Mouse (Mus musculus) C2C12 (cell line): ENCODE data around the gene BC004004. TPM values are rescaled to one million over a fixed set of nuclear protein-coding genes. Genes with fewer than 3 reads are reported as not detected.
"Not testable (repeated sequence)": the region's sequence is repeated elsewhere in the genome, so short reads cannot be mapped to it uniquely, and the experiment has no call there.

ENCODE experiments used
- H3K27me3 ChIP-seq: one replicate; pipeline ENCODE4 v1.6.1; 2011; ENCODE audit not compliant: control insufficient read depth, insufficient read depth, insufficient read length
- H3K36me3 ChIP-seq: one replicate; pipeline ENCODE4 v1.6.1; 2011; ENCODE audit not compliant: control insufficient read depth, insufficient read depth
- H3K4me3 ChIP-seq: one replicate; pipeline ENCODE4 v1.5.1; 2011; ENCODE audit warnings: mild to moderate bottlenecking, control low read depth; ENCODE audit not compliant: poor library complexity, insufficient read depth, severe bottlenecking
- H3K79me2 ChIP-seq: one replicate; pipeline ENCODE4 v1.6.1; 2011; ENCODE audit not compliant: control insufficient read depth, insufficient read depth
- H3K79me3 ChIP-seq: one replicate; pipeline ENCODE4 v1.6.1; 2011; ENCODE audit warnings: low read depth, control low read depth
- H3ac ChIP-seq: one replicate; pipeline ENCODE3; 2011; ENCODE audit warnings: low read depth; ENCODE audit not compliant: control insufficient read depth, insufficient read length
- CEBPB ChIP-seq: IDR thresholded peaks from one replicate; pipeline ENCODE4 v1.6.1; 2011; ENCODE audit warnings: low read depth, mild to moderate bottlenecking, control low read depth, moderate library complexity
- CTCF ChIP-seq: IDR thresholded peaks from one replicate; pipeline ENCODE4 v1.5.1; 2011; ENCODE audit not compliant: control insufficient read depth, insufficient read depth, insufficient read length
- FOSL1 ChIP-seq: IDR thresholded peaks from one replicate; pipeline ENCODE4 v1.8.0; 2011; ENCODE audit warnings: mild to moderate bottlenecking, low read length; ENCODE audit not compliant: poor library complexity, insufficient read depth, severe bottlenecking
- MAX ChIP-seq: IDR thresholded peaks from one replicate; pipeline ENCODE4 v1.6.1; 2011; ENCODE audit warnings: mild to moderate bottlenecking, control low read depth
- MYOD1 ChIP-seq: IDR thresholded peaks from one replicate; pipeline ENCODE4 v1.6.1; 2011; ENCODE audit warnings: low read depth; ENCODE audit not compliant: control insufficient read depth, insufficient read length
- MYOG ChIP-seq: IDR thresholded peaks from one replicate; pipeline ENCODE4 v1.6.1; 2011; ENCODE audit not compliant: control insufficient read depth, insufficient read length; ENCODE audit errors: extremely low read depth
- USF1 ChIP-seq: IDR thresholded peaks from one replicate; pipeline ENCODE4 v1.6.1; 2011; ENCODE audit warnings: low read depth, mild to moderate bottlenecking, control low read depth, moderate library complexity
- polyA plus RNA-seq: library from polyadenylated mRNA; unstranded; fragments of >200 nt; fragmentation: generic; extraction: Trizol; gene quantifications from one replicate; pipeline ENCODE4 v1.2.1, GENCODE M21; 2012; ENCODE audit warnings: missing spikeins

BC004004 gene
- polyA plus RNA-seq, 1 experiment = 59.4 TPM

DNA sequence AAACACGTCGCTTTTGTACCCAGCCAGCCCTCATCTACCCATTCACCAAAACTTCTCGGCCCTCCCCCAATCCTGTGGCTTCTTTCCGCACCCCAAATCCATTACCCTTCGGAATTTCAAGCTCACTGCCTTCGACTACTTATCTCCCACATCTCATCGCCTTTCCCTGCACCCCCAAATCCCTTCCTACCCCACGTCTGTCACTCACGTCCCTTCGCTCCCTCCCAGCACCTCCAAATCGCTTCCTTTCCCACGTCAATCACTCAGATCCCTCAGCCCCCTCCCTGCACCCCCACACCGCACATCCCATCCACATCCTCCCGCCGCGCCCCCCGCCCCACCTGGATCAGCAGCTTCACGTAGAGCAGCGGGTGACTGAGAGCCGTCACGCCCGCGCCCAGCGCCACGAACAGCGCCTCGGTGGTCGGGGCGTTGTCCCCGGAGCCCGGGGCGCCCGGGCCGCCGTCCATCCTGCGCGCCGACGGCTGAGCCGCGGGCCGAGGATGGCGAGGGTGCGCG is 78.6 kb downstream of the BC004004 start:
- Histone ChIP-seq H3ac (peak overlapping the region; percentile 75), H3K36me3 (peaks cover 31% of the 10 kb centered on the region), H3K79me3 (peaks cover 33% of the 10 kb centered on the region), H3K79me2 (peaks cover 52% of the 10 kb centered on the region), H3K4me3 (peak overlapping the region; percentile 81), H3K27me3 (no peaks in the 10 kb centered on the region)
- TF ChIP-seq CTCF = no peak
- no peak for TF ChIP-seq FOSL1
- no peak for TF ChIP-seq USF1
- TF ChIP-seq MAX = no peak
- no peak for TF ChIP-seq MYOD1

DNA sequence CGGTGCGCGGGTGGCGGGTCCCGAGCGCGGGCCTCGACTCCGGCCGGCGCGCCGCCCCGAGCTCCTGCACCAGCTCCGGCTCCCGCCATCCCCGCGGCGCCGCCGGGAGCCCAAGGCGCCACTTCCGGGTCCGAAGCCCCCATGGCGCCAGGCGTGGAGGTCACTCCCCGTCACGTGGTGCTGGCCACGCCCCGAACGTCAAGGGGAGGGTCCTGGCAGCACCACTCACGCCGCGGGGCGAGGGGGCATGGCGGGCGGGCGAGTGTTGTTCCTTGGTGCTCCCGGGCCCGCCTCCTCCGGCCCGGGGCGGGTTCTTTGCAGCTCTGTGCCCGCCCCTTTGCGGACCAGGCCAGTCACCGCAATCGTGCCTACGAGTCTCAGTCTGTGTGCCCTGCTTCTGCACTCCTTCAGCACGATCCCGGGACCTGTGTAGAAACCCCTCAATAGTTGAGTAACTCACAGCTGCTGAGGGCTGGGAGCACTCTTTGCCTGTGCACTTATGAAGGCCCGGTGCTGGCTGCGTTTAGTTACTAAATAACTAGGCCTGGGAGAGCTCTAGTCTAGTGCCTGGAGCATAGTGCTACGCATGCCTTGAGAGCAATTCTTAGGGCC is 79.2 kb downstream of the BC004004 start, which contains the start of gene Mtch1:
Gene Mtch1, minus strand, starts transcription at position 290 of the 612 bp plus-strand sequence.
- Histone ChIP-seq H3K27me3 (no peaks in the 10 kb centered on the region), H3K79me2 (peaks cover 47% of the 10 kb centered on the region), H3K79me3 (peaks cover 33% of the 10 kb centered on the region), H3ac (peak within 1 kb of the TSS; percentile 75), H3K4me3 (peak within 1 kb of the TSS; percentile 81), H3K36me3 (peaks cover 25% of the 10 kb centered on the region)
- peak; percentile 95 for TF ChIP-seq USF1
- no peak for TF ChIP-seq CEBPB
- peak; percentile 74 for TF ChIP-seq MAX

DNA sequence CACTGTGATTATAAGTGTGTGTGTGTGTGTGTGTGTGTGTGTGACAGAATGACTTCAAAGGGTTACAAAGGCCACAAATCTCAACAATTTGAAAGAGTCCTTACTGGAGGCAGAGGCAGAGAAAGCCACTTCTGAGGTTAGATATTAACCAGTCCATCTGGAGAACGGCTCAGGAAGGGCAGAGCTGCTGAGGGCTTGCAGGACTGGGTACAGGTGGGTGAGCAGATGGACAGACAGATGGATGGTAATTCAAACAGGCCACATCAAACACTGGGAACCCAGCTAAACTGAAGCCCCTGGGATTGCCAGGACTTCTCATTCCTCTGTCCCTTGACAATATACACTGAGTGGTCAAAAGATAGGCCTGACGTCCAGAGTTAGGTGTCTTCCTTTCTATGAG is 80.4 kb downstream of the BC004004 start:
- no peak overlapping the region for H3ac ChIP-seq
- no peak overlapping the region for H3K4me3 ChIP-seq
- H3K79me3 ChIP-seq = peaks cover 29% of the 10 kb centered on the region
- peaks cover 35% of the 10 kb centered on the region for H3K79me2 ChIP-seq
- H3K27me3 ChIP-seq = no peaks in the 10 kb centered on the region
- H3K36me3 ChIP-seq = peaks cover 13% of the 10 kb centered on the region
- TF ChIP-seq MYOD1 (no peak), CEBPB (no peak), MYOG (no peak), USF1 (no peak), CTCF (no peak), MAX (no peak), FOSL1 (no peak)

DNA sequence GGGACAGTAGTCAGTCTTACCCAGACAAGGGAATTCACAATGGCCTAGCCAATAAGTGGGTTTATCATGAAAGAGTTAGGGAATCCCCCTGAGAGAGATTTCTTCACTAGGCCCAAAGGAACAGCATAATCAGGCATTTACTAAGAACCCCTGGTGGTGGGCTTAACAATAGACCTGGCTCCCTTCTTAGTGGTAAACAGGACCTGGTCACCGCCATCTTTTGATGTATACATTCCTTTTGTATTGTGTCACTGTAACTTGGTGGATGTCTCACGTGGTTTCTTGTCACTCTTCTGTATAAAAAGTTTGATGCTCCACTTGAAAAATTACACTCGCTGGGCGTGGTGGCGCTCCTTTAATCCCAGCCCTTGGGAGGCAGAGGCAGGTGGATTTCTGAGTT is 82.5 kb downstream of the BC004004 start:
- peaks cover 15% of the 10 kb centered on the region for H3K79me2 ChIP-seq
- peaks cover 12% of the 10 kb centered on the region for H3K79me3 ChIP-seq
- H3ac ChIP-seq, H3K4me3 ChIP-seq, H3K27me3 ChIP-seq, H3K36me3 ChIP-seq: not testable (repeated sequence)

DNA sequence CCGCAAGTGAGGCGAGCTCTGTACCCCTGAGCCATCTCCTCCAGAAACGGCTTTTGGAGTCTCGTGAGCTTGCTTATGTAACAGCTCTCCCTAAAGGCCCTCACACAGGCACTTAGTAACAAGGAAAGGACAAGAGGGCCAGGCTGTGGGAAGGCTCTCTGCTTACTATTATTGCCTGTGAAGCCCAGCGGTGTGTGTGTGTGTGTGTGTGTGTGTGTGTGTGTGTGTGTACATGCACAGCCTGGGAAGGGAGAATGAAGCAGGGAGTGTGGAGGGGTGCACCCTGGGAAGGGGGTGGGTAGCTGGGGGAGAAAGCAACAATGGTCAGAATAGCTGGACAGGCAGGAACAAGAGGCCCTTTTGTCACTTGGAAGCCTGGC is 86.9 kb downstream of the BC004004 start:
- Histone ChIP-seq H3K4me3 (no peak overlapping the region), H3ac (no peak overlapping the region)
- TF ChIP-seq MYOG (no peak), USF1 (no peak)

DNA sequence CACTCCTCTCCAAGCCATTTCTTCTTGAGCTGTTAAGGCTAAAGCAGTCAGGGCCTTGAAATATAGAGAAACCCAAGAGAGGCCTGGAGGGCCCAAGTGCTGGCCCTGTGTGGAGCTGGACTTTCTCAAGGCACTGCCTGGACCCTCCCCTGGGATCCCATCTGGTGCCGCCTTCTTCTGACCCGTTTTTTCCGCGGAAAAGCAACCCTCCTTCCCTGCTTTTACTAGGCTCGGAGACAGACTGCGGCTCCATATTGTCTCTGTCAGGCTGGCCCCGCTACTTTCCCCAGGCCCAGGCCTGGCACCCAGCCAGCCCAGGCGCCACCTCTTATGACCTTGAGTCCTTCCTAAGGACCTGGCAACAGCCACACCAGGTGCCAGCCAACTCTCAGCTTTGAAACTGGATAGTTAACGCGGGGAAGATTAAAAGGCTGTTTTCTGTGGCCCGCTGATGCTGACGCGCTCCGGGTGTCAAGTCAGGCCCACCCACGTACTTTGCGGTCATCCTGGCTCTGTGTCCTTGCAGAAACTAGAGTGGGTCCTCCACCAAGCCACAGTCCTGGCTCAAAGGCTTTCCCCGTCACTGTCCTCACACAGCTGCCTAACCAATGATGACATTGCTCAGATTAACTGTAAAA is 87.4 kb downstream of the BC004004 start:
- Histone ChIP-seq H3ac (no peak overlapping the region), H3K27me3 (no peaks in the 10 kb centered on the region), H3K36me3 (no peaks in the 10 kb centered on the region), H3K4me3 (no peak overlapping the region), H3K79me2 (no peaks in the 10 kb centered on the region), H3K79me3 (no peaks in the 10 kb centered on the region)
- TF ChIP-seq MYOD1 (no peak), CTCF (no peak), MYOG (no peak), CEBPB (no peak)

More for the DNA sequence above, 86.9 kb downstream of the BC004004 start:
- Histone ChIP-seq H3K79me2 (no peaks in the 10 kb centered on the region), H3K79me3 (no peaks in the 10 kb centered on the region), H3K36me3 (no peaks in the 10 kb centered on the region), H3K27me3 (no peaks in the 10 kb centered on the region)
